Mouse (Mus musculus) gastrocnemius, postnatal 36 days (tissue): ENCODE data around the gene Ttc28. TPM values are rescaled to one million over a fixed set of nuclear protein-coding genes. Genes with fewer than 3 reads are reported as not detected.
"Not testable (repeated sequence)": the region's sequence is repeated elsewhere in the genome, so short reads cannot be mapped to it uniquely, and the experiment has no call there.

Experiments
- DNase-seq, 2 experiments: peaks; one replicate each; pipeline ENCODE4 v3.0.0; 2022
- intact Hi-C: fragments of 180-260 bp; cut with DNase I; formaldehyde crosslinking; loops from one replicate; pipeline ENCODE4 v1.15.1; 2025
- total RNA-seq, 2 experiments: library from RNA; stranded (reverse); gene quantifications; 2 replicates each; pipeline ENCODE4 v1.2.3; 2021

The Ttc28 gene
- total RNA-seq, 2 experiments from 2014 or later = 12.6 to 13.9 TPM

DNA sequence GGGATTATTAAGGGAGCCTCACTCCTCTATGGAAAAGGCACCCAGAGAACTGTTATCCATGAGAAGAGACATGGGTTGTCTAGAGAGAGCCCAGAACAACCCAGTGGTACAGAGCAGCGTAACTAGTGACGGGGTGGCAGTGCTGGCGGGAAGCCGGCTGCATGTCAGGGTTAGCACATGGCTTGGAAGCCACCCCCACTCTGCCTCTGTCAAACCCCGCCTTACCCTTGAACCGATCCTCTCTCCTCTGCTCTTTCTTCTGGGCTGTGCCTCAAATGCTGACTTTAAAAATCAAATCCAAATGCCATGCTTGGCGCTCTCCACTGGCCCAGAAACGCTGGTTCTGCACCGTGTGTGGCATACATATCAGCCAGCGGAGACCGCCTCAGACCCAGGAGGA lies 375.2 kb downstream of the Ttc28 start:
- intact Hi-C loops = loop anchor here (5.0 kb wide), 1 partner anchor 417 kb away; the partner anchor contains the start of genes Chek2 and Hscb
- DNase-seq = no peak

DNA sequence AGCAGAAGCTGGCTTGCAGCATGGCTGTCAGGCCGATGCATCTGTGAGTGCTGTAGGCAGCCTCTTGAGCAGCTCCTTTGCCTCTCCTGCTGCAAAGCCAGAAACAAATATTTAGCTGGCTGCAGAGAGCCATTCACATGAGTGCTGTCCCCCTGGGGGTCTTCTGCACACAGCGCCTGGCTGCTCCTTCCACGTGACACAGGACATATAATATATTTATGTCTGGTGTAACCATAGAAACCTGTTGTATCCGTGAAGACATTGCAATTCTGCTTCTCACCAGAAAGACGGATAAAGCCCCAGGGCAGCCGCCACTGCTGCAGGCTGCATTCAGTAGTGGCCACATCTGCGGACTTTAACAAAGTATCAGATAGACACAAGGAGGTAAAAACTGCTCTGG lies 376.6 kb downstream of the Ttc28 start:
- intact Hi-C loops = loop anchor here (2.0 to 5.0 kb wide), 2 partner anchors 47 to 419 kb away; partner anchors contain the start of genes Chek2 and Hscb
- no peak for DNase-seq

DNA sequence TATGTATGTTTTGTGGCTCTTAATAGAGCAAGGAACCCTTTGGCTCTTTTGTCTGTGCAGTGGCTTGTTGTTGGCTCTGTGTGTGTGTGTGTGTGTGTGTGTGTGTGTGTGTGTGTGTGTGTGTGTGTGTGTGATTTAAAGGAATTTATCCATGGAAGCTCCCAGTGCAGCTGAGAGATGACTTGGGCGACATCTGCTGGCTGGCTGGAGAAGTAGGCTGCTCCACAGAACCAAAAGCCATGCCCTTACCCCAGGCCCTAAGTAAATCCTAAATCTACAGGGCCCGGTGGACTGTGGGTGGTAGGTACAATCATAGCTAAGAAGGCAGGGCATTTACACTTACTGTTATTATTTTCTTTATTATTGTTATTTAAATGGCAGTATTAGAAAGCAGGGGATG lies 377.5 kb downstream of the Ttc28 start:
- DNase-seq = peak; percentile 52 to 61
- intact Hi-C loops = loop anchor here (2.0 to 5.0 kb wide), 2 partner anchors 48 to 420 kb away; partner anchors contain the start of genes Chek2 and Hscb

DNA sequence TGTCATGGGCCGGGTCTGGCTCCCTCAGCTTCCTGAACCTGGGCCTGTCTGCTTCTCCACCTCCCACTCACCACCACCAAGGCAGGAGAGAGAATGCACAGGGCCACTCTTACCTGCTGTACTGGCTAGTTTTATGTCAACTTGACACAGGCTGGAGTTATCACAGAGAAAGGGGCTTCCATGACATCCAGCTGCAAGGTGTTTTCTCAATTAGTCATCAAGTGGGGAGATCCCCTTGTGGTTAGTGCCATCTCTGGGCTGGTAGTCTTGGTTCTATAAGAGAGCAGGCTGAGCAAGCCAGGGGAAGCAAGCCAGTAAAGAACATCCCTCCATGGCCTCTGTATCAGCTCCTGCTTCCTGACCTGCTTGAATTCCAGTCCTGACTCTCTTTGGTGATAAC lies 381.6 kb downstream of the Ttc28 start:
- intact Hi-C loops, DNase-seq: not testable (repeated sequence)

DNA sequence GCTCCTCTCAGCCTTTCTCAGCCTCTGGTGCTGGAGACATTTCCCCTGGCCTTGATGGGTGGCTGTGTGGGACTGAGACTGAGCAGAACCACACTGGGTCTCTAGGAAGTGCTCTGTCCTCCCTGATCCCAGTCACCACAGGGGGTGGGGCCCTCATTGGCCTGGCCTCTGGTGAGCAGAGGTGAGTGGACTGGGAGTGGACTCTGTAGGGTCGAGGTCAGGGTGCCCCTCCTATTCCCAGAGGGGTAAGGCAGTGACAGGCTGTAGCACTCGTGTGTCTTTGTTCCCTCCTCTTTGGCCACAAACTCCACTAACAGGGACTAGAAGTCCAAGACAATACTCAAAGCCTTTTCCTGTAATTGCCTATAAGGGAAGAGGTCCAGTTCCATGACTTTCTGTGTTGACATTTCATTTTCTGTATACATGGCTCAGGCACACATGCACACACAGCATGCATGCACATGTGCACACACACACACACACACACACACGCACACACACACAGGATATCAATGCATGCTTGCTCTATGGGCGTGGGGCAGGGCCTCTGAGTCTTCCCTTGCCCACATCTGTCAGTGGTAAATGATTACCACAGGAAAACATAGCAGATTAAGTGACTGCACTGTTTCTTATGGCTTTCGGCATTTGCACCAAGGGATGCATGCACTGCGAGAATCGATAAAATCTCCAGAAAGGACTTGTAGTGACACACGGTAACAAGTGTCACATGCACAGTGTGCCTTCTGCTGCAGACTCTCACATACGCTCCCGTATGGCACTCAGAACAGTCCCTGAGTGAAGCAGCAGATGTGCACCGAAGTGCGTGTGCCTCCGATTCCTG lies 382.4 kb downstream of the Ttc28 start:
- intact Hi-C loops = no loop called here
- no peak for DNase-seq

DNA sequence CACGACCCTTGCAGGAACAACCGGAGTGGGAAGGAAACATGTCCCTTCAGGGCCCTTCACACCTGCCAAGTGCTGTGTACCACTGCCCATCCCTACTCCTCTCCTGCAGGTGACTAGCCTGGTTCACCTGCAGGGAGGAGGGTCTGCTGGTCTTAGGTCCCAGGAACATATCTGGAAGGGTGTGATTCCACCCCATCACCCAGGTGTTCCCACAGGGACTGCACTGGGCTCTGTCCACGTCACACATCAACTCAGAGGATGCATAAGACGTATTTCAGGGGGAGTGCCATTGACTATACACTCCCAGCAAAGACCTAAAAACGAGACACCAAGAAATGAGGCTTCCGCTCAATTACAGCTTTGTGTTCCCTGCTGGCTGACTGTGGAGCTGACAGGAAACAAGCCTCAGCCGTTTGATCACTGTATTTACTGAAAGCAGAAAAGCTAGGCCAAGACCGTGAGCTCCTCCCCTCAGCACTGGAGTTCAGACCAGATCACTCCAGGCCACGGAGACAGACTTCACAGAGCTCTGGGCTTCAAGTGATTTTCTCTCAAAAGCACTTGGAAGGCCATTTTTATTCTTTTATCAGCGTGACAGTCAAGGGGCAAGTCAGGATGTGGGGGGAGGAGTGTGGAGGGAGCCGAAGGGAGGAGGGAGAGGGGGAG lies 383.1 kb downstream of the Ttc28 start:
- intact Hi-C loops = no loop called here
- no peak for DNase-seq

DNA sequence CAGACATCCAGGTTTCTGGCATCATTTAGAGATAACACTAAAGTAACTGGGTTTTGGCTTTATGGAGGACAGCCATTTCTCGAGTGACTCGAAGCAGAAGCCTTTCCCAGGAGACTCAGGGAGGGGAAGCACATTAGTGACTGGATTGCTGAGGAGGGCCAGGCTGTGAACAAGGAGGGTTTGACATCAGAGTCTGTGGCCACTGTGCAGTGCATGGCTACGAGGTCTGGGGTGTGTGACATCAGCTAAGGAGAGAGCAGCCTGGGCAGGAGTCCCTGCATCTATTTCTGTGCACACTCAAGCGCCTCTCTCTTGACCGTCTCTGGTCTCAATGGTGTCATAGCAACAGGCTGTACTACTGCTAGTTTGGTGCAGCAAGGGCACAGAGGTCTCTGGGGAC lies 383.8 kb downstream of the Ttc28 start:
- no peak for DNase-seq
- intact Hi-C loops = no loop called here

DNA sequence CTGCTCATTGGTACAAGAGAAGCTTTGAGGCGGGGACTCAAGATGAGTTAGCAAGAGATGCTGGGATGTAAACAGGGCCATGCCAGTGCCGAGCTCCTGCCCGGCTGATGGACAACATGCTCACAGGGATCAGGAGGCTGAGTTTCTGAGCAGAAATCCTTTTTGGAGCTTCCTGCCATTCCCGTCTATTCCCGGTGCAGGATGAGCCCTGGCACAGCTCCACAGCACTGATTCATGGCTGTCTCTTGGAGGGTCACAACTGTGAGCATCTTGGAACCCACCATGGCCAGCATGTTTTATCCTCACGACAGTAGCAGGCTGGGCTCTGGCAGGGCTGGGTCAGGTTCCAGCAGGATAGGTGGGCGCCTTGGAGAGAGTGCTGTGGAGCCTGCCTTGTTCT lies 384.9 kb downstream of the Ttc28 start:
- DNase-seq = no peak
- intact Hi-C loops = no loop called here

DNA sequence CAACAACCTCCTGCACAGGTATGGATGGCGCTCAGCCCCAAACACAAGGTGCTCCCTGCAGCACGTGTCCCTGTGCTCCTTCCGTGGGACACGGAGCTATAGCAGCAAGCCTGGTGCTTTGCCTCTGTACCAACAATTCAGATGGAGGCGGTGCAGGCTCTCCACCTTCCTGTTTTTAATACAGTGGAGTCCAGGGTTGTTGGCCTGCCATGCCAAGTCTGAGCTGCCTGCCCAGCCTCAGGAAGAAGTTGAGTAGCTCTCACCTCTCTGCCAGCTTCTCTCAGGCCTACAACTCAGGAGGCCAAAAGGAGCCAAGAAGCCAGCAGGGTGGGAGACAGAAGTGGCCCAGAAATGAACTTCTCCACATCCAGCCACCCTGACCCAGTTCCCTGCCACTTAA lies 387.1 kb downstream of the Ttc28 start:
- intact Hi-C loops = loop anchor here (2.0 kb wide), 1 partner anchor 480 kb away; no protein-coding TSS in a partner anchor
- DNase-seq = no peak

DNA sequence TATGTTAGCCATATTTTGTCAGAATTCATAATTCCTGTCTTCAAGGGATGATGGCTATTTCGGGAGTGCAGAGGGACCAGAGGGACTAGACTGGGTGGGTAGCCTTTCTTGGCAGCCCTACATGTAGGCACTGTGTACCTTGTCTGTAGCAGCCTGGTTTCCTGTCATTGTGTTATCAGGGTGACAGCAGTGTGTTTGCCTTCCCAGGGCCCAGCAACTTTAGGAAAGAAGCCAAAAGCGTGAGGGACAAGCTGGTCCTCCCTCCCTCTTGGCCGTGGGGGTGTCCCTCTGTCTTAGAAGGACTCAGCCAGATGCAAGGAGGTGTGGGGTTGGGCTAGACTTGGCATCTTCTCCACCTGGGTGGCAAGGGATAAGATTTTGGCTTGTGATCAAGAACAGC lies 387.5 kb downstream of the Ttc28 start:
- no peak for DNase-seq
- intact Hi-C loops = loop anchor here (2.0 kb wide), 1 partner anchor 480 kb away; no protein-coding TSS in a partner anchor

DNA sequence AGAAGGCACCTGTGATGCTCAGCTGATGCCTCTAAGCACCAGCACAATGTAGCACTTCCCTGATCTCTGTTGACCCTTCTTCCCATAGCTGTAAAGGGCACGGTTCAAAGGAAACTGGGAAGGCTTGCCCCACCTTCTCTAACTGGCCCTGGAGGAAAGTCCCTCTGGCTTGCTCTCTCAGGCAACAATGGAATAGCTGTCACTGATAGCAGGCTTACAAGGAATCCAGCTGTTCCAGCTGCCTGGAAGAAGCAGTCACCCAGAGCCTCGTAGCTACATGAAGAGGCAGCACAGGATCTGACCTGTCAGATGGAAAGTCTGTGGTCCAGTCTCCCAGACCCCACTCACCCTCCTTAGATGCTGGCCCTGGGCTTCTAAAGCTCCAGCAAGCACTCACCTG lies 389.2 kb downstream of the Ttc28 start:
- intact Hi-C loops = no loop called here
- DNase-seq = no peak

DNA sequence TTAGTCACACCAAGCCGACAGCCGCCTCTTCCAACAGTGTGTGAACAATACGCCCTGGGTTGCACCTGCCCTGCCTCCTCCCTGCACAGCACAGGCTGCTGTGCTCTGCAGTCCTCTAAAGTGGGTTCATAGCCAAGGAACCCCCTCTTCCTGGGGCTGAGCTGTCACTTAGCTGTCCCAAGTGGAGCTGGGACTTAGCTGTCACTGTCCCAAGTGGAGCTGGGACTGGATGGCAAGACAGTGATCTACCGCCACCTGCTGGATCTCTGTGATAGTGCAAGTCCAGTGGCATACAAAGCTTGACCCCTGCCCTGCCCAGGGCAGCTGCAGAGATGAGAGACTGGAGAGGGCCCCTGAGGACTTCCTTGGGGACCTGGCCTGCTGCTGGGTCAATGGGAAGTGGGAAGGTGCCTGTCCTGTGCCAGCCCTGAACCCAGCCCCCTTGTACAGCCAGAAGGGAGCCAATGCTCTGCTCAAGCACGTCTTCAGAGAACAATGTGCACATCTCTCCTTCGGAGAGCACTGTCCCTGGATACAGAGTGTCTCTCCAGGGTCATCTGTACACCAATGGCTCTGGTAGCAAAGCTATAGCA lies 390.1 kb downstream of the Ttc28 start:
- intact Hi-C loops = loop anchor here (5.0 kb wide), 2 partner anchors 632 to 883 kb away; no protein-coding TSS in a partner anchor

DNA sequence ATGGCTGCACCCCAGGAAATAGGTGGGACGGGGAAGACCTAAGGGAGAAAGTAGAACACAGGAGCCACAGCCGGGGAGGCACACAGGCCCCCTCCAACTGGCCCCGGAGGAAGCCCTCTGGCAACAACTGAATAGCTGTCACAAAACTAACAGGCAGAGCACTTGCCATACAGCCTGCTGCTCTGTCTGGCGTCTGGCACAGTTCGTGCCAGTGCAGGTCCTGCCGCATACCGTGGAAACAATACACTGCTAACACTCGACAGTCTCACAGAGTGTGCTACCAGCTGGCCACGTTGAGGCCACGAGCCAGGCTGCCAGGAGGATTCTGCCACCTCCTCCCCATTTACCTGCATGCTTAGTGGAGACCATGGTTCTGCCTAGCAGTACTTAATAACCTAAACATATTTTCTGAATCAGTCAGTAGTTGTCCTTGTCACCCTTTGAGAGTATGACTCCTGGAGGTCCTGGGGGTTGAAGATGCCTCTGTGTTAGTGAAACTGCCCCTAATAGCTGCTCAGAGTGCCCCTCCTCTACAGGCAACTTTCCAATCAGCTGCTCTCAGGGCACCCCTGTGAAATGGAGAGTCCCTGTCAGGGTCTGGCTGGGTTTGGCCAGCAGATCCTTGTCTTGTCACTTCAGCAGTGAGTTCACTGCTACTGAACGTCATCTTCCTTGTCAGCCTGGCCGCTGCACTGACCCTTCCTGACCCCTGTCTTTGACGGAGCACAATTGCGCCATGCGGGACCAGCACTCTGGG lies 390.8 kb downstream of the Ttc28 start:
- intact Hi-C loops = loop anchor here (5.0 kb wide), 2 partner anchors 633 to 882 kb away; no protein-coding TSS in a partner anchor
- no peak for DNase-seq

More for the DNA sequence above, 390.1 kb downstream of the Ttc28 start:
- DNase-seq = peak; percentile 69 to 75

DNA sequence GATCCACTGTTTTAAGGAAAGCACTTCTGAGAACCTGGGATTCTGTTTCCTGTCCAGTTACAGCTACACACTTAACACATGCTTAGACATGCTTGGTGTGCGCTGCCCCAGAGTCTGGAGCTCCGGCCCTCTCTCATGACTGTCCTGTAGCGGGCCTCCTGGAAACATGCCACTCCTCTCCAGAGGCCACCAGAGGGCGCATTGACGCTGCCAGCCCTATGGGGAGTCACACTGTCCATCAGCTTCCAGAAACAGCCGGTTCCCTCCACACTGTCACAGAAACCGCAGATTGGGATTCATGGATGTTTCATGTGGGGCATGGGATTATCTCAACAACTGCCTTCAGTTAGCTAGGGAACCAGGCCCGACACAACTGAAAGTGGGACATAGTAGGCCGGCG lies 394.0 kb downstream of the Ttc28 start:
- peak; percentile 79 to 80 for DNase-seq
- intact Hi-C loops = loop anchor here (5.0 kb wide), 2 partner anchors 636 to 879 kb away; no protein-coding TSS in a partner anchor

DNA sequence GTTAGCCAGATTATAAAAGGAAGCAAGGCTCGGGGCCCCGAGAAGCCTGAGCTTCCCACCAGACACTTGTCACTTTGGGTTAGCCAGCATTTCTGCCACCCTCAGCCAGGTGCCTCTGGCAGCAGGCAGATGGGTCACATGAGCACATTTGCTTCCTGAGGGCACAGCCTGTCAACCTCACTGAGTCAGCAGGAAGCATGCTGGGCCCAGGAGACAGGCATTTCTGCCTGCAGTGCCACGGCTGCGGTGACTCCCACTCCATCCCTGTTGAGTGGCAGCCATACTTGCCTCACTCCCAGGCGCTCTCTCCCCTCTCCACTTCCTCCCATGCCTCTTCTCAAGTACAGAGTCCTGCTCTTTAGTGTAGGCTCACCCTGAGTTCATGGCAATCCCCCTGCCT lies 395.3 kb downstream of the Ttc28 start:
- intact Hi-C loops = loop anchor here (2.0 to 5.0 kb wide), 3 partner anchors 64 to 877 kb away; no protein-coding TSS in a partner anchor

DNA sequence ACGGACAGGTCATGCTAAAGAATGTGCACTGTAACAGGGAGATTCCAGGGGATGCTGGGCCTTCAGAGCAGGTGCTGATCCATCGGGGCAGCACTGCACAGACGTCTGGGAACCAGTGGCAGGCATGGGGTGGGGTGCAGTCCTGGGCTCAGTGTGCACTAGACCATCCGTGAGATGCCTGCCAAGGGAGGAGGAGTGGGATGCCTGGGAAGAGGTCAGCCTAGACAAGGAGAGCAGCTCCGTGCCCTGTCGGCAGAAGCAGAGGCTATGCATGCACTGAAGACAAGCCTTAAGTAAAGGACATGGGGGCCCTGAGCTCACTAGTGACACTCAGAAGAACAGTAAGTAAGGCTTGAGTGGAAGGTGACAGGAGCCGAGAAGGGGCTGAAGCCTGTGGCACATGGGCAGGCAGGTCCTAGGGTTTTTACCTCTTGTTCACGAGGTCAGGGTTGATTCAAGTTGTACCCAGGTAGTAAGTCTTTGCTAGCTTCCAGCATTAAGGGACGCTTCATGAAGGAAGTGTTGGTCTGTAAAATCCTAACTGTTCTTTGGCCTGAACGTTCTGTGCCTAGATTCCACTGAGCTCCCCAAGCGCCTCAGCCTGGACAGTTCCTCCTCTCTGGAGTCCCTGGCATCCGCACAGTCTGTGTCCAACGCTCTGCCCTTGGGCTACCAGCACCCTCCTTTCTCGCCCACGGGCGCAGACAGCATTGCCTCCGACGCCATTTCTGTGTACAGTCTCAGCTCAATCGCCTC lies 405.0 kb downstream of the Ttc28 start:
- no peak for DNase-seq
- intact Hi-C loops = no loop called here

More for the DNA sequence above, 395.3 kb downstream of the Ttc28 start:
- DNase-seq = no peak

DNA sequence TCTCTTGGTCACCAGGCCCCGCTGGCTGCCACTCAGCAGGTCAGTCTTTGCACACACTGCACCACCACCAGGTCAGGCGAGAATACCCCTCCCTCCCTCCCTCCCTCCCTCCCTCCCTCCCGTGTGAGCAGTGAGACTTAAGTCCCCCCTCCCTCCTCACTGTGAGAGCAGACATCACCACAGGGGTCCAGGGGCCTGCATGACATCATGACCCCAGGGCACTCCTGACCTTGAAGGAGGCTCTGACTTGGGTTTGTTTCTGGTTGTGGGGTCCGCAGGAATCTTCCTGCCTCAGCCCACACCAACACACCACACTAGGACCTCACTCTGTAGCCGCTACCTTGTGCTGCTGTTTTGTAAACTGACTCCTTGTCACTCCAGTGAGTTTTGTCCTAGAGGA lies 408.0 kb downstream of the Ttc28 start:
- no peak for DNase-seq
- intact Hi-C loops = no loop called here

DNA sequence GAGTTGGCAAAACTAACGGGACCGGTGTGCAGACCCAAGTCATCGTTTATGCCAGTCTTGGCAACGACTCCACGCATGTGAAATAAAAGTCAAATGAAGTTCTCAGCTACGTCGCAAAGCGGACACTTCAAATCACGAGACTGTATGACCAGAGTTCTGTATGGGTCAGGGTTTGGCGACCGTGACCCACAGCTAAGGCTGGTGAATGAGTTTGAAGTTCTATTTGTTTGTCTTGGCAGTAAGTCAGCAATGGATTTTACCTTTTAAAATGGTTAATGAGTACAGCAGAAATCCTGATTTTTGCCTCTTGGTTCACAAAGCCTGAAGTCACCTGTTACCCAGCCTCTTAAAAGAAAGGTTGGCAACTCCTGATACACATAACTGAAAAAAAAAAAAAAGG lies 408.9 kb downstream of the Ttc28 start:
- intact Hi-C loops = no loop called here
- no peak for DNase-seq

DNA sequence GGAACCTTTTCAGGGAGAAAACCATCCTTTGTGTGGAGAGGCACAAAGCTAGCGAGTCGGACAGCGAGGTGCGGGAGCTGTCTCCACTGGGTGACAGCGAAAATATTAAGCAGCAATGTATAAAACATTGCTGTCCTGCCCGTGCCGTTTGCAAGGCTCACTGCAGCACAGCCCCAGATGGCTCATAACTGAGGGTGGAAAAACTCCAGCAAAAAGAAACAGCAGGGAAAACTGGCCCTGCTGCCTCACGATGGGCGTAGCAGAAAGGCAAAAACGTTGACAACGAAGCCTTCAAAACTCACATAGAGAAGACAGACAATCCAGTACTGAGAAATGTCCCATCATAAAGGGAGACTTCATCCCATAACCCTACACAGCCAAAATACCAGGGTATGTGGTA lies 410.5 kb downstream of the Ttc28 start:
- no peak for DNase-seq
- intact Hi-C loops = no loop called here
